Mouse (Mus musculus): Measurements from ENCODE around the gene Tppp3.

The Tppp3 gene

GRCm38 (mm10) chr8:105484030-105484368 lies 12.7 kb upstream of the Tppp3 start:
- DNase-seq: no peak

DNA sequence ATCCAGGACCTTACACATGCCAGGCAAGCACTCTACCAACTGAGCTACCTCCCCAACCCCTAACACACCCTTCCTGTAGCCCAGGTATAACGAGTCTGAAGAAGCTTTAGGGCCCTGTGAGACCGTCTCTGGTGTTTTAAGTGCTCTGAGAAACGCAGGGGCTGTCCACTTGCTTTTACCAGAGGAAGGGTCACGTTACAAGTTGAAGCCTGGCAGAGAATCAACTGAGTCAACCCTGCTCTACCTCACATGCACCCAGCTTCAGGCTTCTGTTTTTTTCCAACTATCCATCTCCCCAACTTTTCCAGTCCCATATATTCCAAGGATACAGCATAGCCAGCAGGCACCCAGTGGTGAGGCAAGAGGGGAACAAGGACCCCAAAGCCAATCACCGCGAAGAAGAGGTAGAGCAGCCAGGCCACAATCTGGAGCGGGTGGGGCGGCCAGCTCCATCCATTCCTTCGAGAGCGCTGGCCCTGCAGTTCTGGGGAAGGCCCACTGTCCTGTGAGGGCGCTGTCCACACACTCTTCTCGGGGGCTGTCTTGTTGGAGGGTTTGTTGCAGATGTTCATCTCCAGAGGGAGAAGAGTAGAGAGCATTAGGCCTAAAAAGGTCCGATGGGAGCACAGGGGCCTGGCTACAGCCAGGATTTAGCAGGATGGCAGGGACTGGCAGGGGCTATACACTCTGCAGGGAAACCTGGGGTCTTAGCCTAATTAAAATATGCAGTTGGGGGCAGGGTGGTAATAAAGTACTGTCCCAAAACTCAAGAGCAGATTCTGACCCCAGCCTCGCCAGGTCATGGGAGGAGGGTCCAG lies 12.1 kb upstream of the Tppp3 start:
- DNase-seq: no peak

DNA sequence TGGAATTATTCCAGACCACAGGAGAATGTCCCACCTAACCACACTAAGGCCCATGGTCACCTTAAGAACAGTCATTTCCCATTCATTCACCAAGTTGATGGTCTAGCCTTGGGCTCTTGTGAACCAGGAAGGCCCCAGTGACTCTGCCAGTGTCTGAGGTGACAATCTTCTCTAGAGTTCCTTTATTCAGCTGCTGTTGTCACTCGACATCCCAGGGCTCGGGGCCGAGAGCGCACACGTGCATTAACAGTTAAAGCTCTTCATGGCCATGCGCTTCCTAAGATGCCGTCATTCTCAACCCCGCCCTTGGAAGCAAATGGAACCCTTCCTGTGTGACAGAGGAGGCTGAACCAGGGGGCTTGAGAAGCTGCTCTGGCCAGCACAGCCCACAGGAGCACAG lies 10.8 kb upstream of the Tppp3 start:
- DNase-seq: no peak

DNA sequence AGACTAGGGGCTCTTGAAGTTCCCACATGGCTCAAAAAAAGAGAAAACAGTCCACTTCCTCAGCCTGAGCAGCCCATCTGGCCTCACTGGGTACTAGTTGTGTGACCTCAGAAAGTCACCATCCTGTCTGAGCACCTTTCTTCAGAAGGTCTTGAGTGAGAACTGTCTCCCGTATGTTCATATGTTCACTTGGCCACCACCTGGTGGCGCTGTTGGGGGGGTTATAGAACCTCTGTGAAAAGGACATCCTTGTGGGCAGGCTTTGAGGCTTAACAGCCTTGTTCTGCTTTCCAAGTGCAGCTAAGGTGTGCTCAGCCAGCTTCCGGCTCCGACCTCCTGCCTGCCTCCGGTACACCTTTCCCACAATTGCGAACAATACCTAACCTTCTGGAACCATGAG lies 10.1 kb upstream of the Tppp3 start:
- peak in 1 of 2 experiments; percentile 26 for DNase-seq

- no peak for DNase-seq
Observed at GRCm38 (mm10) chr8:105481013-105481412, 9.7 kb upstream of the Tppp3 start.

GRCm38 (mm10) chr8:105477792-105478191 lies 6.5 kb upstream of the Tppp3 start:
- no peak for DNase-seq

- DNase-seq: peak in 1 of 2 experiments; percentile 35
Observed at GRCm38 (mm10) chr8:105476628-105477413, 5.5 kb upstream of the Tppp3 start.

- DNase-seq: no peak
Observed at GRCm38 (mm10) chr8:105476161-105476560, 4.8 kb upstream of the Tppp3 start.

DNA sequence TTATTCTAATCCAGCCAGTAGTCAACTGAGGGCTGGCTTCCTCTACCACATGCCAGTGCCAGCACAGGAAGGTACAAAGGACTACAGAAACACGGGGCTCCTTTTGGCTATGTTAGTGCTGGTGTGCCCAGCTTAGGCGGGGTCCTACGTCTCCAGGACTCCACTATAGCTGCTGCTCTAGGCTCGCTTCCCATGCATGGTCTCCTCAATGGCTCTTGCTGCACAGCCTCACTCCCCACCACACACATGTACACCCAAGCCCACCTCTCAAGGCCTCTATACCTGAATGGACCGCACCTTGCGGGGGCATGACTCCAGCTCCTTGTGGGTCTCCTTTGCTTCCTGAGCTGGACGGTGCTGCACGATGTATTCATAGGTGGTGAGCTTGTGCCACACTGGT lies 4.4 kb upstream of the Tppp3 start:
- no peak for DNase-seq

DNA sequence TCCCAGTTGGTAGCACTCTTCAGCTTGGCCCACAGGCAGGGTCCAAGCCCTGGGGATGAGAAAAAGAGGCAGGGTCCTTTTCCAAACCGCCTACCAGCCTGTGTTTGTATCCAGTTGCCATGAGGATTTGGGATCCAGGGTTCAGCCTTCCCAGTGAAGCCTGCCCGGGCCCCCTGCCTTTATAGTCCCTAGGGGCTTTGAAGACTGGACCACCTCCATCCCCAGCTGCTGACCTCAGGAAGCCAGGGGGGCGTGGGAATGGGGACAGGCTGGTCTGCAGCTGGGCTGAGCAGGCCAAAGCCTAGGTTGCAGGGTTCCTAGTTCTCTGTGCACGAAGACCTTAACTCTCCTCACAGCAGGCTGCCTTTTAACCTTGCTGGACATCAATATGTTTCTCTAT lies 3.9 kb upstream of the Tppp3 start:
- DNase-seq: no peak

GRCm38 (mm10) chr8:105474680-105475079 lies 3.4 kb upstream of the Tppp3 start:
- DNase-seq: no peak

- DNase-seq: no peak
Observed at GRCm38 (mm10) chr8:105473816-105474606, 2.7 kb upstream of the Tppp3 start.

DNA sequence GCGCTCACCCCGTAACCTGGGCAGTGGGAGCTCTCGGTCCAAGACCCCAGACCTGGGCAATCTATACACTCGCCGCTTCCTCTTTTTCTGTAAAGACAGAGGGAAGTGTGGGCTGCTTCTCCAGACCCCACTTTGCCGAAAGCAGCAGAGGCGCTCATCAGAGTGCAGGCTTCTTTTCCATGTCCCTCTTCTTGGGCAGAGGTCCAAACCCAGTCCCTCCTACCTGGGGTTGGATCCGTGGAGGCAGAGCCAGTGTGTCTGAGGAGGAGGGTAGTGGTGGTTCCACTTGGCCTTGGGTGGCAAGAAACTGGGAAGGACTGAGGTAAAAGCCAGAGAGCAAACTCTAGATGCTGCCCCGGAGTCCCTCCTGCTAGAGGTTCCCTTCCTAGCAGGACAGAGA lies 1.7 kb upstream of the Tppp3 start:
- DNase-seq: no peak

DNA sequence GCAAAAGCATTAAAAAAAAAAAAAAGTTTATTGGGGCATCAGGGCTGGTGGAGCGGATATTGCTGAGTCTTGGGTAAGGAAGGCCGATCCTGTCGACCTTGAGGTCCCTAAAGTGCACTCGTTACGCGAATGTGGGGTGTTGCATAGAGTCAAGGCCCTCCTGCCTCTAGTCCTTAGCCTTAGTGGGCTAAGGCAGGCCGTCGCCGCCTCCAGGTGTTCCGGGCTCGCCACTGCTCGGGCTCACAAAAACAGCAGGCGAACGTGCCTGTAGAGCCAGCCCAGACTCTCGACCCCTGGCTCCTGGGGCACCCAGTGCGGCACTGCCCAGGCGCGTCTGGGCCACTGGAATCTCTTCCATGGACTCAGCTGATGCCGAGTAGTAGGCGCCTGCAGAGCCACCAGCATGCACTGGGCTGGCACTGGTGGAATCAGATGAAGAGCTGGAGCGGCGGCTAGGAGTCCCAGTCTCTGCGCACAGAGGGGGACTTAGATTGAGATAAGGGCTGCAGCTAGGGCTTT lies 1.1 kb upstream of the Tppp3 start:
- DNase-seq: no peak

- no peak for DNase-seq
Observed at GRCm38 (mm10) chr8:105470681-105471313, 529 bp downstream of the Tppp3 start.

DNA sequence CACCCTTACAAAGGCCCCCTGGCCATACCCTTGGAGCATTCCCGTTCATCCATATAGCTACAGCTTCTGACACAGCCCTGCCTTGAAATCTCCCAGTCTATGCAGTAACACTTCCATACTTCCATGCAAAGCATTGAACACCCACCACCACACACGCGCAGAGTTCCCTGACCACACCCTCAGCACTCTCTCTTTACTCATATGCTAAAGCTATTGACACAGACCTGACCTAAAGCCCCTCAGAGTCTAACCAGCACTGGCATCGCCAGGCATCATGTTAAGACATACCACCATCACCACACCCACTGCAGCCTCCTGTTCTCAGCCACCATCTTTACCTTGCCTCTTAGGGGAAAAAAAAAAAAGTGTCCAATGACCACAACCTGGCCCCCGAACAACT lies 1.1 kb downstream of the Tppp3 start:
- no peak for DNase-seq

DNA sequence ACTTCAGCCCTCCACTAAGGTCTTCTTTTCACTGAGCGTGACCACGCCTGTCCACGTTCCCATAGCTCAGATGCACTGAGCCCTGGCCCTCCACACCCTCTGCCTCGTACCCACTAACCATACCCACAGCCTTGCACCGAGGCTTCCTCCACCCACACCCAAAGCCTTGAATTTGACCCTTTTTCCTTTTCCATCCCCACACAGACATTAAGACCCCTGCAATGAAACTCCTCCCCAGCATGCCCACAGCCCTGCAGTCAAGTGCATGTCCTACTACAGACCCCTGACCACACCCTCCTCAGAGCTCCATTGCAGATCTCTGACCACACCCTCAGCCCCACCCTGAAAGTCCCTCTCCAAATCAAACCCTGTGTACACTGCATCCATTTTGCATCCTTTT lies 1.5 kb downstream of the Tppp3 start:
- no peak for DNase-seq

DNA sequence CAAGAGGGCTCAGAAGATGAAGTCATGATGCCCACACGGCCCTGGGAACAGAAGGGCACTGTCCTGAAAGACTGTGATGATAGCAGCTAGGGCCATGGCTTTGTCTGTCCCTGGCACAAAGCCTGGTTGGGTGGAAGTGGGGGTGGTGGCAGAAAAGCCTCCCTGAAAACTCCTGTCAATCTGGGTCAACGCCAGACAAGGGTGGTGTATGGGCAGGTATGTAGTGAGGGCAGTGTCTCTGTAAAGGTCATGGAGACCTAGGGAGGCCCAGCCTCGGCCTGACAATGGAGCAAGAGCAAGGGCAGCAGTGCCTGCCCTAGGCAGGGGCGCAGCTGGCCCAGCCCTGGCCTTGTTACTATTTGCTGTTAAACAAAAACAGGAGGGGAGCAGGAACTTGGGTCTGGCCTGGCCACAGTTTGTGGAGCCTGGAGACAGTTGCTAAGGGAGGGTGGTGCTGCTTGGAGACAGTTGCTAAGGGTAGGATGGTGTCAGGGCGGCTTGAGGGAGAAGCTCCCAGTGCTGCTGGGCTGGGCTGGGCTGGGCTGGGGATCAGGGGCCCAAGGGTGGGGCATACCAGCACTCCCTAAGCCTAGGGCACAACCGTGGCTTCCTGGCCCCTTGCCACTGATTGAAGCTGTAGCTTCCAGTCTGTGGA lies 2.2 kb downstream of the Tppp3 start:
- DNase-seq: no peak

GRCm38 (mm10) chr8:105468002-105468720 lies 3.2 kb downstream of the Tppp3 start:
- DNase-seq: no peak

DNA sequence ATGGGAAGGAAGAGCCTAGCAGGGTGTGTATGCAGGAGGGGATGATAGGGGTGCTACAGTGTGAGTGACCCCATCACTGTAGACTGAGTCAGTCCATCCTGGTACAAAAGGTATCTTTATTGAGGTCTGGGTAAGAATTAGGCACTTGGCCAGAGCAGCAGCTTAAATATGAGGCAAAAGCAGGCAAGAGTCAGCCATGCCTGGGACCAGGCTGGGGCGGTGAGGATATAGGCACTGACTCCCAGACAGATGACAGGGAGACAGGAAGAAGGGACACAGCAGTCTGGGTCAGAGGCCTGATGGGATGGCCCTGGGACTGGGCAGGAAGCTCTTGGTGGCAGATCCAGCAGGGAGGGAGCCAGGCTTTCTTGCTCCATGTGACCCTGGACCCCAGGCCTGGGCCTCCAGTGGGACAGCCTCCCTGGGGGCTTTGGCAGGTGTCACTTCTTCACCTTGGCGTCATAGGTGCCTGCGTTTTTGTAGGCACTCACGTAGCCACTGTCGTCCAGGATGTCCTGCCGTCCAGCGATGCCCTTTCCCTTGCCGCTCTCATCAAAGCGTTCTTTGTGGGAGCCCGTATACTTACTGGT lies 3.8 kb downstream of the Tppp3 start:
- no peak for DNase-seq

DNA sequence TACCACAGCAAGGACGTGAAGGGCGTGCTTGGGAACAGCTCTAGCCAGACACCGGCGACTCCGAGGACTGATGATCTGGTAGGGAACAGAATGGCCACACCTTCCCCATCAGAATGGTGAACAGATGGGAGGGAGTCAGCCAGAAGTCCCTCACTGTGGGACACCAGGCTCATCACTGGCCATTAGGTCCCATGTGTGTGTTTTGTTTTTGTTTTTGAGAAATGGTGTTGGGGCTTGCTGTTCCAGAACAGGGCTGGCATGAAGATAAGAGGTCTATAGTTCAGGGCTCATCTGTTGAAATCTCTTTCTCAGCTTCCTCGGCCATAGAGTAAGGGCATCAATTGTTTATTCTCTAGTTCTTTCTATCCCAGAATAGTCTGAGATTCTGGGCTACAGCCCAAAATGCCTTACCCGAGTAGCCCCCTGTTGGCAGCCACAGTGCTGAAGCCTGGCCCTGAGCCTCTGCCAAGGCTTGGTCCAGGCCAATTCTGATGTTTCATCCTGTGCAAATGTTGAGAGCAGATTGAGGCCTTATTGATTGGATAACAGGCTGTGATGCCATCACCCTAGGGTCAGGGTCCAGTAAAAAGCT lies 4.5 kb downstream of the Tppp3 start:
- DNase-seq: no peak

Data from spleen, adult 18-20 months (tissue).